Comparison of ENCODE assay signal across 8 mouse cellular contexts in the genomic region with DNA sequence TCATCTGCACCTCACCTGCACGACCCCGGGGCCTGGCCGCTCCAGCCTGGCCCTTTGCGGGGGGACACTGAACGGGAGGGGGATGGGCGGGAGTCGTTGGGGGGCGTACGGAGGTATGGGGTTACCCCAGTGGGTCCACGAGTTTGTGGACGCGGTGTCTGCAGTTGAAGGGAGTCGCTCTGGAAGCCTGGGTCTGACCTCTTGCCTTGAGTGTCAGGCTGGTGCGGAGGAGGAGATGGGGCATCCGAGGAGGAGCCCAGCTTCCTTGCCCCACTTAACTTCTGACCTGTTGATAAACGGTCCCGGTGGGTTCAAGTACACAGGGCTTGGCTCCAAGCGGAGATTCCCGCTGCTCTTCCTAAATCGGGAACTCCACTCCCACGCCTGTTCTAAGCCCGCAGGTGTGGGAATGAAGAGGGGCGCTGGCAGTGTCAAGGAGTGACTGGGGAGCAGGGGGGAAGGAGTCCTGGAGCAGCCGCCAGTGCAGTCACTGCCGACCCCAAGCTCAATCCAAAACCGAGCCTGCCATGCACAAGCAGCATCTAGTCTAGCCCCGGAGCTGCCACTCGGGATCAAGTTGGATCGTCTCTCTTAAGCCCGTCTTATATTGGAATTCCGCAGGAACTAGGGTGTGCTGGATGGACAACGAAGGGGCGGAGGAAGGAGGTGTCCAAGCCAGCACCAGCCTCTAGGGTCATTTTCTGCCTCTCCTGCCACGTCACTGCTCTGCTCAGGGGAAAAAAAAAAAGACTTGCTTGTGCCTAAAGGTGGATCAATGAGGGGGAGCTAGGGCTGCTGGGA. TPM values are rescaled to one million over a fixed set of nuclear protein-coding genes. Genes with fewer than 3 reads are reported as not detected.
DNase-seq lines count a peak whose midpoint lies in the region; ATAC-seq and TF ChIP-seq lines count a peak whose summit lies in the region.

No protein-coding gene starts in this region.

- H3K4me2 ChIP-seq in embryonic facial prominence, embryonic 13.5 days = peak overlapping the region; percentile 79
- H3K4me2 ChIP-seq in heart, embryonic 12.5 days = peak overlapping the region; percentile 88
- H3K4me2 ChIP-seq in kidney, embryonic 16.5 days (replicated peaks; ENCODE audit: low read depth, low read length) = peak overlapping the region; percentile 85
- H3K4me2 ChIP-seq in lung, embryonic 16.5 days (ENCODE audit: low read depth, low read length) = peak overlapping the region; percentile 82

- WGBS in embryonic facial prominence, embryonic 13.5 days = under 1% methylated on average over 34 of the region's 34 CpGs
- WGBS in heart, embryonic 12.5 days = under 1% methylated on average over 34 of the region's 34 CpGs
- 1% methylated on average over 33 of the region's 34 CpGs for WGBS in kidney, embryonic 16.5 days
- under 1% methylated on average over 34 of the region's 34 CpGs for WGBS in lung, embryonic 16.5 days

- peaks cover 34% of the 10 kb centered on the region for H3K4me1 ChIP-seq in E14TG2a.4 (replicated peaks; ENCODE audit: low read depth, low read length)
- H3K4me1 ChIP-seq in embryonic facial prominence, embryonic 13.5 days = peaks cover 10% of the 10 kb centered on the region
- peaks cover 8% of the 10 kb centered on the region for H3K4me1 ChIP-seq in heart, embryonic 12.5 days (replicated peaks)
- peaks cover 19% of the 10 kb centered on the region for H3K4me1 ChIP-seq in kidney, embryonic 16.5 days (ENCODE audit: insufficient read depth, low read length)
- peaks cover 10% of the 10 kb centered on the region for H3K4me1 ChIP-seq in lung, embryonic 16.5 days (replicated peaks; ENCODE audit: control insufficient read depth, insufficient read depth, low read length)

- peak; percentile 30 to 37 for DNase-seq in adrenal gland, postnatal 36 days
- DNase-seq in ovary, adult 18-20 months (ENCODE audit: low spot score) = peak; percentile 6
- peak; percentile 42 for DNase-seq in thymus, postnatal 25 days

- peak overlapping the region; percentile 90 for H3K4me3 ChIP-seq in E14TG2a.4 (replicated peaks; ENCODE audit: low read length)
- peak overlapping the region; percentile 96 for H3K4me3 ChIP-seq in embryonic facial prominence, embryonic 13.5 days
- H3K4me3 ChIP-seq in heart, embryonic 12.5 days = peak overlapping the region; percentile 81
- H3K4me3 ChIP-seq in kidney, embryonic 16.5 days (ENCODE audit: low read length) = peak overlapping the region; percentile 100
- peak overlapping the region; percentile 99 for H3K4me3 ChIP-seq in lung, embryonic 16.5 days (ENCODE audit: low read length)

- no peaks in the 10 kb centered on the region for H3K9me3 ChIP-seq in E14TG2a.4 (ENCODE audit: low read length)
- no peaks in the 10 kb centered on the region for H3K9me3 ChIP-seq in embryonic facial prominence, embryonic 13.5 days
- no peaks in the 10 kb centered on the region for H3K9me3 ChIP-seq in heart, embryonic 12.5 days (replicated peaks)
- no peaks in the 10 kb centered on the region for H3K9me3 ChIP-seq in kidney, embryonic 16.5 days (ENCODE audit: low read length)
- H3K9me3 ChIP-seq in lung, embryonic 16.5 days (ENCODE audit: control insufficient read depth, low read length) = no peaks in the 10 kb centered on the region

- H3K9ac ChIP-seq in embryonic facial prominence, embryonic 13.5 days = peak overlapping the region; percentile 97
- H3K9ac ChIP-seq in heart, embryonic 12.5 days = peak overlapping the region; percentile 91
- H3K9ac ChIP-seq in kidney, embryonic 16.5 days (replicated peaks; ENCODE audit: low read length) = peak overlapping the region; percentile 96
- peak overlapping the region; percentile 96 for H3K9ac ChIP-seq in lung, embryonic 16.5 days (ENCODE audit: low read length)

- H3K27me3 ChIP-seq in E14TG2a.4 (ENCODE audit: insufficient read depth, low read length) = no peaks in the 10 kb centered on the region
- H3K27me3 ChIP-seq in embryonic facial prominence, embryonic 13.5 days = no peaks in the 10 kb centered on the region
- no peaks in the 10 kb centered on the region for H3K27me3 ChIP-seq in heart, embryonic 12.5 days (replicated peaks)
- H3K27me3 ChIP-seq in kidney, embryonic 16.5 days (ENCODE audit: insufficient read depth, low read length) = no peaks in the 10 kb centered on the region
- H3K27me3 ChIP-seq in lung, embryonic 16.5 days (ENCODE audit: control insufficient read depth, insufficient read depth, low read depth, low read length) = no peaks in the 10 kb centered on the region

- peak overlapping the region; percentile 88 for H3K27ac ChIP-seq in embryonic facial prominence, embryonic 13.5 days
- H3K27ac ChIP-seq in heart, embryonic 12.5 days (ENCODE audit: poor library complexity, severe bottlenecking) = peak overlapping the region; percentile 89
- peak overlapping the region; percentile 84 for H3K27ac ChIP-seq in kidney, embryonic 16.5 days (ENCODE audit: low read length)
- H3K27ac ChIP-seq in lung, embryonic 16.5 days (ENCODE audit: low read length) = peak overlapping the region; percentile 90

- peaks cover 5% of the 10 kb centered on the region; the same call in 1 of the 2 replicates for H3K36me3 ChIP-seq in E14TG2a.4 (ENCODE audit: insufficient read depth, low read length)
- no peaks in the 10 kb centered on the region for H3K36me3 ChIP-seq in embryonic facial prominence, embryonic 13.5 days
- no peaks in the 10 kb centered on the region for H3K36me3 ChIP-seq in heart, embryonic 12.5 days
- H3K36me3 ChIP-seq in kidney, embryonic 16.5 days (ENCODE audit: insufficient read depth, low read length) = no peaks in the 10 kb centered on the region
- no peaks in the 10 kb centered on the region for H3K36me3 ChIP-seq in lung, embryonic 16.5 days (ENCODE audit: control insufficient read depth, insufficient read depth, low read length)

- TF ChIP-seq CTCF in E14TG2a.4 (conservative IDR thresholded peaks at IDR 0.05; ENCODE audit: low read length) = no peak

- ATAC-seq in embryonic facial prominence, embryonic 13.5 days (ENCODE audit: insufficient number of reproducible peaks, insufficient read depth, low FRiP score, low TSS enrichment, low read depth) = 0 out of 2 replicates have a peak, but pooled peaks have one; percentile 44
- peak; percentile 56 for ATAC-seq in heart, embryonic 12.5 days (ENCODE audit: insufficient number of reproducible peaks, low FRiP score)
- ATAC-seq in kidney, embryonic 16.5 days (ENCODE audit: low FRiP score, low TSS enrichment) = peak; percentile 50
- ATAC-seq in lung, embryonic 16.5 days (ENCODE audit: low read depth) = peak; percentile 28

RNA-seq across cellular contexts. Expression of a gene that starts 0.9 kb away (rescaled TPM):
- 10 to 100 TPM; 18.6 to 24.4 TPM for total RNA-seq in adrenal gland, postnatal 36 days (2021)
- polyA plus RNA-seq in embryonic facial prominence, embryonic 13.5 days (2015; fragmentation: Nextera tagmentation; extraction: Ambion mirVana) = 110 and 123 TPM in 2 replicates
- polyA plus RNA-seq in heart, embryonic 12.5 days (2016; fragmentation: Nextera tagmentation; extraction: Ambion mirVana) = 64.4 and 65.6 TPM in 2 replicates
- polyA plus RNA-seq in kidney, embryonic 16.5 days (2015; fragmentation: Nextera tagmentation; extraction: Ambion mirVana) = 70.8 and 75.8 TPM in 2 replicates
- polyA plus RNA-seq in lung, embryonic 16.5 days (2015; fragmentation: Nextera tagmentation; extraction: Ambion mirVana) = 71.1 and 74.5 TPM in 2 replicates

RNA-seq across cellular contexts. Expression of a gene that starts 1.0 kb away (rescaled TPM):
- under 1 TPM; 0.20 to 0.43 TPM for total RNA-seq in adrenal gland, postnatal 36 days (2021)
- polyA plus RNA-seq in embryonic facial prominence, embryonic 13.5 days (2015; fragmentation: Nextera tagmentation; extraction: Ambion mirVana) = 1.2 and 1.4 TPM in 2 replicates
- 1.3 and 1.8 TPM in 2 replicates for polyA plus RNA-seq in heart, embryonic 12.5 days (2016; fragmentation: Nextera tagmentation; extraction: Ambion mirVana)
- polyA plus RNA-seq in kidney, embryonic 16.5 days (2015; fragmentation: Nextera tagmentation; extraction: Ambion mirVana) = 0.76 and 1.4 TPM in 2 replicates
- 0.89 and 1.0 TPM in 2 replicates for polyA plus RNA-seq in lung, embryonic 16.5 days (2015; fragmentation: Nextera tagmentation; extraction: Ambion mirVana)

RNA-seq across cellular contexts. Expression of a gene that starts 24.5 kb away (rescaled TPM):
- total RNA-seq in adrenal gland, postnatal 36 days (2021) = 1 to 10 TPM; 2.8 to 4.3 TPM
- polyA plus RNA-seq in embryonic facial prominence, embryonic 13.5 days (2015; fragmentation: Nextera tagmentation; extraction: Ambion mirVana) = 22.7 and 23.5 TPM in 2 replicates
- polyA plus RNA-seq in heart, embryonic 12.5 days (2016; fragmentation: Nextera tagmentation; extraction: Ambion mirVana) = 13.0 and 14.3 TPM in 2 replicates
- 13.7 and 16.7 TPM in 2 replicates for polyA plus RNA-seq in kidney, embryonic 16.5 days (2015; fragmentation: Nextera tagmentation; extraction: Ambion mirVana)
- 9.0 and 12.1 TPM in 2 replicates for polyA plus RNA-seq in lung, embryonic 16.5 days (2015; fragmentation: Nextera tagmentation; extraction: Ambion mirVana)

Comparison
In these comparisons a context has a peak if more than half of its experiments do, and no peak if none do; other contexts are left out.
1. Peak in every context shown above with its lines: DNase-seq, ATAC-seq, H3K4me3 ChIP-seq and H3K27ac ChIP-seq.